Mouse (Mus musculus): ENCODE measurements around the gene Adgre1.

DNA sequence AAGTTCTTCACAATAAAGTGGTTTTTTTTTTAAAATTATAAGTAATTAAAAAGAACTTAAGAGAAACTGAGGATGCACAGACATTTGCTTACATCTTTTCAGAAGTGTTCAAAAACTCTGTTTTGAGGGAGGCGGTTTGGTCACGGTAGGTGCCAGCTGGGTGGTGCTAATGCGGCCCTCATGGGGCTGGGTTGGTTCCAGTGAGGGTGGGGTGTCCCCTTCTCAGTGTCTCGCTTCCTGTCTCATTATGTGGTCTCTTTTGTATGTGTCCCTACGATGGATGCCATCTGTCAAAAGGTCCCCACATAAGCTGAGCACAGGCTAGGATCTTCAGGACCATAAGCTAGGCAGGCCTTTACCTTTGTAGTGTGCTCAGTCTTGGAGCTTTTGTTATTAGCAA is 9.4 kb upstream of the Adgre1 start:
- peak; percentile 3; the same call in 1 of the 2 replicates for TF ChIP-seq POLR2A (IDR thresholded peaks at IDR 0.05; ENCODE audit: low read depth, low read length)
- no peak for TF ChIP-seq CTCF (IDR thresholded peaks at IDR 0.05; ENCODE audit: extremely low read depth, insufficient read depth, insufficient read length, insufficient replicate concordance)
